ENCODE assay signal across 18 mouse cellular contexts in the genomic region with DNA sequence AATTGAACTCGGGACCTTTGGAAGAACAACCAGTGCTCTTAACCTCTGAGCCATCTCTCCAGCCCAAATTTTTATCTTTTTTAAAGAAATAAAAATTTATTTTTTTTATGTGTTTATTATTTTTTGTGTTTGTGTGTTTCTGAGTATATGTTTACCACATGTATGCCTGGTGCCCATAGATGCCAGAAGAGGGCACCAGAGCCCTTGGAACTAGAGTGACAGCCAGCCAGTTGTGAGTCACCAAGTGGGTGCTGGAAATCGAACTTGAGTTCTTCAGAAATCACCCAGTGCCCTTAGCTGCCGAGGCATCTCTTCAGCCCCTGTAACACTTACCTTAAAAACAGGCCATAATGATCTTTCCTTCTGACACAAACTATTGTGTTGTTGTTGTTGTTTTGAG. TPM values are rescaled to one million over a fixed set of nuclear protein-coding genes. Genes with fewer than 3 reads are reported as not detected.
"Had no signal": no experiment of that assay in that cellular context is flagged by ENCODE, and none has a peak within 500 bp of the region (broad histone marks: within the 10 kb centered on the region; RNA-seq: fewer than 3 reads in every experiment).

No protein-coding gene starts in this region.

- H3K27ac ChIP-seq: kidney, postnatal 0 days; limb, embryonic 15.5 days; liver, embryonic 15.5 days; midbrain, embryonic 15.5 days; neural tube, embryonic 13.5 days had no signal

- H3K27me3 ChIP-seq: limb, embryonic 15.5 days; midbrain, embryonic 15.5 days; neural tube, embryonic 13.5 days had no signal

- H3K36me3 ChIP-seq: limb, embryonic 15.5 days; liver, embryonic 15.5 days; midbrain, embryonic 15.5 days; neural tube, embryonic 13.5 days had no signal

- H3K4me1 ChIP-seq: limb, embryonic 15.5 days; liver, embryonic 15.5 days; megakaryocyte, embryonic 14.5 days; midbrain, embryonic 15.5 days; neural tube, embryonic 13.5 days had no signal

- H3K4me2 ChIP-seq: limb, embryonic 15.5 days; liver, embryonic 15.5 days; lung, embryonic 14.5 days; midbrain, embryonic 11.5 days; midbrain, embryonic 15.5 days; neural tube, embryonic 13.5 days had no signal

- DNase-seq: kidney, postnatal 36 days; layer of hippocampus, adult 9-11 months; layer of hippocampus, postnatal 36 days; lung, embryonic 14.5 days; lung, postnatal 10 days; lung, postnatal 4 days; retina, postnatal 1 day; thymus, postnatal 36 days had no signal

- H3K4me3 ChIP-seq: limb, embryonic 15.5 days; liver, embryonic 15.5 days; megakaryocyte, embryonic 14.5 days; midbrain, embryonic 15.5 days; neural tube, embryonic 13.5 days had no signal

- H3K9me3 ChIP-seq: limb, embryonic 15.5 days; liver, embryonic 15.5 days; megakaryocyte, embryonic 14.5 days; midbrain, embryonic 15.5 days; neural tube, embryonic 13.5 days had no signal

- H3K9ac ChIP-seq: limb, embryonic 15.5 days; liver, embryonic 15.5 days; lung, embryonic 14.5 days; midbrain, embryonic 15.5 days; neural tube, embryonic 13.5 days had no signal

- ATAC-seq: midbrain, embryonic 15.5 days had no signal

RNA-seq across cellular contexts. Expression of a gene that starts 52.4 kb away (rescaled TPM):
- polyA plus RNA-seq: kidney, postnatal 0 days; limb, embryonic 11.5 days; liver, embryonic 15.5 days; lung, embryonic 14.5 days; midbrain, embryonic 11.5 days; neural tube, embryonic 13.5 days; stomach, embryonic 16.5 days; thymus, postnatal 0 days had no signal
